Mouse (Mus musculus): ENCODE measurements around the gene Col9a2. TPM values are rescaled to one million over a fixed set of nuclear protein-coding genes. Genes with fewer than 3 reads are reported as not detected.

The Col9a2 gene
- polyA plus RNA-seq (2012; rRNA removed): 248 and 256 TPM in 2 replicates
- 83.8 and 87.5 TPM in 2 replicates for polyA plus RNA-seq (2014; fragmentation: Nextera tagmentation; extraction: Ambion mirVana)

GRCm38 (mm10) chr4:121039331-121040115 lies at the start of gene Col9a2:
TSS of gene Col9a2 (plus strand) at chr4:121039385.
- DNase-seq (ENCODE audit: low spot score) (no peak), ATAC-seq (ENCODE audit: low FRiP score, low read depth) (peak; percentile 25; the same call in 1 of the 2 replicates)
- Histone ChIP-seq H3K9ac (ENCODE audit: low read depth, low read length, severe bottlenecking) (peak within 1 kb of the TSS; percentile 78), H3K9me3 (ENCODE audit: control insufficient read depth, low read length) (no peaks in the 10 kb centered on the region), H3K4me1 (ENCODE audit: control insufficient read depth, insufficient read depth, low read length) (peaks cover 11% of the 10 kb centered on the region; the same call in 1 of the 2 replicates), H3K27ac (replicated peaks; ENCODE audit: low read depth, low read length) (peak within 1 kb of the TSS; percentile 86), H3K27me3 (ENCODE audit: control insufficient read depth, insufficient read depth, low read length) (peaks cover 22% of the 10 kb centered on the region; the same call in 1 of the 2 replicates), H3K4me2 (replicated peaks; ENCODE audit: low read depth, low read length, severe bottlenecking) (peak within 1 kb of the TSS; percentile 67), H3K4me3 (replicated peaks; ENCODE audit: low read length) (peak within 1 kb of the TSS; percentile 52), H3K36me3 (ENCODE audit: control insufficient read depth, insufficient read depth, low read length) (peaks cover 16% of the 10 kb centered on the region)
- TF ChIP-seq POLR2A (IDR thresholded peaks at IDR 0.05; ENCODE audit: borderline replicate concordance, extremely low read depth, insufficient read depth, insufficient read length): no peak
- WGBS: 2% methylated on average over 44 of the region's 46 CpGs

- no peaks in the 10 kb centered on the region for H3K27me3 ChIP-seq (ENCODE audit: control insufficient read depth, insufficient read depth, low read length)
- no peak overlapping the region for H3K27ac ChIP-seq (replicated peaks; ENCODE audit: low read depth, low read length)
- TF ChIP-seq POLR2A (IDR thresholded peaks at IDR 0.05; ENCODE audit: borderline replicate concordance, extremely low read depth, insufficient read depth, insufficient read length): no peak
- 63% methylated on average over 2 of the region's 2 CpGs for WGBS
- H3K9ac ChIP-seq (ENCODE audit: low read depth, low read length, severe bottlenecking): no peak overlapping the region
- H3K4me1 ChIP-seq (ENCODE audit: control insufficient read depth, insufficient read depth, low read length): no peaks in the 10 kb centered on the region
- no peak overlapping the region for H3K4me3 ChIP-seq (replicated peaks; ENCODE audit: low read length)
- H3K4me2 ChIP-seq (replicated peaks; ENCODE audit: low read depth, low read length, severe bottlenecking): no peak overlapping the region
- no peaks in the 10 kb centered on the region for H3K9me3 ChIP-seq (ENCODE audit: control insufficient read depth, low read length)
- no peaks in the 10 kb centered on the region for H3K36me3 ChIP-seq (ENCODE audit: control insufficient read depth, insufficient read depth, low read length)
- ATAC-seq (ENCODE audit: low FRiP score, low read depth) (no peak), DNase-seq (ENCODE audit: low spot score) (no peak)
Measured at GRCm38 (mm10) chr4:120992284-120992683, 46.9 kb upstream of the Col9a2 start.

GRCm38 (mm10) chr4:120993025-120993424 lies 46.2 kb upstream of the Col9a2 start:
- no peak overlapping the region for H3K9ac ChIP-seq (ENCODE audit: low read depth, low read length, severe bottlenecking)
- ATAC-seq (ENCODE audit: low FRiP score, low read depth): no peak
- DNase-seq (ENCODE audit: low spot score): no peak
- H3K9me3 ChIP-seq (ENCODE audit: control insufficient read depth, low read length): no peaks in the 10 kb centered on the region
- no peak for TF ChIP-seq POLR2A (IDR thresholded peaks at IDR 0.05; ENCODE audit: borderline replicate concordance, extremely low read depth, insufficient read depth, insufficient read length)
- no peaks in the 10 kb centered on the region for H3K36me3 ChIP-seq (ENCODE audit: control insufficient read depth, insufficient read depth, low read length)
- H3K4me2 ChIP-seq (replicated peaks; ENCODE audit: low read depth, low read length, severe bottlenecking): no peak overlapping the region
- H3K27ac ChIP-seq (replicated peaks; ENCODE audit: low read depth, low read length): no peak overlapping the region
- 87% methylated on average over 1 of the region's 1 CpGs for WGBS
- H3K27me3 ChIP-seq (ENCODE audit: control insufficient read depth, insufficient read depth, low read length): no peaks in the 10 kb centered on the region
- no peaks in the 10 kb centered on the region for H3K4me1 ChIP-seq (ENCODE audit: control insufficient read depth, insufficient read depth, low read length)
- no peak overlapping the region for H3K4me3 ChIP-seq (replicated peaks; ENCODE audit: low read length)

GRCm38 (mm10) chr4:120995911-120996310 lies 43.3 kb upstream of the Col9a2 start:
- Histone ChIP-seq H3K9me3 (ENCODE audit: control insufficient read depth, low read length) (no peaks in the 10 kb centered on the region), H3K4me1 (ENCODE audit: control insufficient read depth, insufficient read depth, low read length) (no peaks in the 10 kb centered on the region), H3K4me3 (replicated peaks; ENCODE audit: low read length) (no peak overlapping the region), H3K27ac (replicated peaks; ENCODE audit: low read depth, low read length) (no peak overlapping the region), H3K9ac (ENCODE audit: low read depth, low read length, severe bottlenecking) (no peak overlapping the region), H3K4me2 (replicated peaks; ENCODE audit: low read depth, low read length, severe bottlenecking) (no peak overlapping the region), H3K36me3 (ENCODE audit: control insufficient read depth, insufficient read depth, low read length) (no peaks in the 10 kb centered on the region), H3K27me3 (ENCODE audit: control insufficient read depth, insufficient read depth, low read length) (no peaks in the 10 kb centered on the region)
- 76% methylated on average over 1 of the region's 1 CpGs for WGBS
- no peak for ATAC-seq (ENCODE audit: low FRiP score, low read depth)
- TF ChIP-seq POLR2A (IDR thresholded peaks at IDR 0.05; ENCODE audit: borderline replicate concordance, extremely low read depth, insufficient read depth, insufficient read length): no peak
- DNase-seq (ENCODE audit: low spot score): no peak

GRCm38 (mm10) chr4:121001042-121001441 lies 38.1 kb upstream of the Col9a2 start:
- Histone ChIP-seq H3K4me1 (ENCODE audit: control insufficient read depth, insufficient read depth, low read length) (peaks cover 20% of the 10 kb centered on the region), H3K9me3 (ENCODE audit: control insufficient read depth, low read length) (no peaks in the 10 kb centered on the region), H3K27me3 (ENCODE audit: control insufficient read depth, insufficient read depth, low read length) (no peaks in the 10 kb centered on the region), H3K27ac (replicated peaks; ENCODE audit: low read depth, low read length) (no peak overlapping the region), H3K4me2 (replicated peaks; ENCODE audit: low read depth, low read length, severe bottlenecking) (no peak overlapping the region), H3K9ac (ENCODE audit: low read depth, low read length, severe bottlenecking) (no peak overlapping the region), H3K36me3 (ENCODE audit: control insufficient read depth, insufficient read depth, low read length) (no peaks in the 10 kb centered on the region), H3K4me3 (replicated peaks; ENCODE audit: low read length) (no peak overlapping the region)
- no peak for DNase-seq (ENCODE audit: low spot score)
- 82% methylated on average over 2 of the region's 2 CpGs for WGBS
- ATAC-seq (ENCODE audit: low FRiP score, low read depth): no peak
- TF ChIP-seq POLR2A (IDR thresholded peaks at IDR 0.05; ENCODE audit: borderline replicate concordance, extremely low read depth, insufficient read depth, insufficient read length): no peak
